Mouse (Mus musculus): ENCODE results near the gene Cd300c. TPM values are rescaled to one million over a fixed set of nuclear protein-coding genes. Genes with fewer than 3 reads are reported as not detected.
"Not testable (repeated sequence)": the region's sequence is repeated elsewhere in the genome, so short reads cannot be mapped to it uniquely, and the experiment has no call there.

The Cd300c gene
- polyA plus RNA-seq, 1 experiment from 2014 or later: 0.14 TPM

DNA sequence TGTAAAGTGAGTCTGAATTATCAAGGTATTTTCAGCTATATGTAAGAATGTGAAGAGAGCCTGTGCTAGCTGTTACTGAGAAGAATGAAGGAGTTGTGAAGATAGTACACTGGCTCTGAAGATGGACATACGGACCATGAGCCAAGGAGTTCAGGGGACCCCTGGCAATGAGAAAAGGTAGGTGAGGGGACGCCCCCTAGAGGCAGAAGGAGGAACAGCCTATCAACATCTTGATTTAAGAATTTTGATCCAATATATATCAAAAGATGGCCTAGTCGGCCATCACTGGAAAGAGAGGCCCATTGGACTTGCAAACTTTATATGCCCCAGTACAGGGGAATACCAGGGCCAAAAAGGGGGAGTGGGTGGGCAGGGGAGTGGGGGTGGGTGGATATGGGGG, 59.4 kb downstream of the Cd300c start:
- not testable (repeated sequence) for H3K4me1 ChIP-seq (ENCODE audit: control insufficient read depth, low read depth, low read length); H3K4me2 ChIP-seq (ENCODE audit: low read depth, low read length); ATAC-seq (ENCODE audit: low read depth); H3K27ac ChIP-seq (ENCODE audit: low read length); H3K36me3 ChIP-seq (ENCODE audit: control insufficient read depth, insufficient read depth); H3K27me3 ChIP-seq (ENCODE audit: control insufficient read depth, insufficient read depth, low read depth, low read length); H3K9ac ChIP-seq (ENCODE audit: low read depth, low read length); H3K4me3 ChIP-seq (ENCODE audit: low read depth, low read length); H3K9me3 ChIP-seq (replicated peaks; ENCODE audit: control insufficient read depth, low read length)
- WGBS (ENCODE audit: insufficient replicate concordance): 24% methylated on average over 3 of the region's 3 CpGs

DNA sequence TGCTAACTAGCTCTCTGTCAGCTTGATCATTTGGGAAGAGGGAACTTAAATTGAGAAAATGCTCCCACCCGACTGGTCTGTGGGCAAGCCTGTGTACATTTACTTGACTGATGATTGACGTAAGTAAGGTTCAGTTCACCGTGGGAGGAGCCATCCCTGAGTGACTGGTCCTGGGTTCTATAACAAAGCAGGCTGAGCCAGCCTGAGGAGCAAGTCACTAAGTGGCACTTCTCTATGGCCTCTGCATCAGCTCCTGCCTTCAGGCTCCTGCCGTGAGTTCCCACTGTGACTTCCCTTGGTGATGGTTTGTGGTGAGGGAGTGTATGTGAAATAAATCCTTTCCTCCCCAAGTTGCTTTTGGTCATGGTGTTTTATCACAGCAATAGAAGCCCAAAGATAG, 60.9 kb downstream of the Cd300c start:
- 29% methylated on average over 4 of the region's 4 CpGs for WGBS (ENCODE audit: insufficient replicate concordance)
- Histone ChIP-seq H3K9ac (ENCODE audit: low read depth, low read length) (no peak overlapping the region), H3K27ac (ENCODE audit: low read length) (0 out of 2 replicates have a peak overlapping the region, but pooled peaks have one; percentile 24), H3K4me3 (ENCODE audit: low read depth, low read length) (no peak overlapping the region), H3K4me1 (ENCODE audit: control insufficient read depth, low read depth, low read length) (no peaks in the 10 kb centered on the region), H3K4me2 (ENCODE audit: low read depth, low read length) (no peak overlapping the region), H3K36me3 (ENCODE audit: control insufficient read depth, insufficient read depth) (no peaks in the 10 kb centered on the region), H3K27me3 (ENCODE audit: control insufficient read depth, insufficient read depth, low read depth, low read length) (no peaks in the 10 kb centered on the region), H3K9me3 (replicated peaks; ENCODE audit: control insufficient read depth, low read length) (no peaks in the 10 kb centered on the region)
- no peak for ATAC-seq (ENCODE audit: low read depth)

DNA sequence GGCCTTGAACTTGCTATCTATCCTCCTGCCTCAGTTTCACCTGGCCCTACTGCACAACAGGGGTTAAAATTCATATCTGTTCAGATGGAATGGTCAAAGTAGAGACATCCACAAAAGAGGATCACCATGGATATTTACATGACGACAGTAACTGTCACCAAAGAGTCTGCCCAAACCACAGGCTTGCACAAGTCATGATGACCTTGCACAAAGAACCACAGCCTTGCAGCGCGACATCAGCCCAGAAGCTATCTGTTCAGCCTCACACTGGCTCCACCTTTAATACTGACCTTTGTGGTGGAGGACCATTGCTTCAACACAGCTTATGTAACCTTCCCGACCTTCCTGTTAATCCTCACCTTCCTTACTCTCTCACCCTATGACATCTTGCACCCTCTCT, 61.4 kb downstream of the Cd300c start:
- Histone ChIP-seq H3K9ac (ENCODE audit: low read depth, low read length) (no peak overlapping the region), H3K36me3 (ENCODE audit: control insufficient read depth, insufficient read depth) (no peaks in the 10 kb centered on the region), H3K4me2 (ENCODE audit: low read depth, low read length) (no peak overlapping the region), H3K9me3 (replicated peaks; ENCODE audit: control insufficient read depth, low read length) (no peaks in the 10 kb centered on the region), H3K27ac (ENCODE audit: low read length) (0 out of 2 replicates have a peak overlapping the region, but pooled peaks have one; percentile 24), H3K4me1 (ENCODE audit: control insufficient read depth, low read depth, low read length) (no peaks in the 10 kb centered on the region), H3K27me3 (ENCODE audit: control insufficient read depth, insufficient read depth, low read depth, low read length) (no peaks in the 10 kb centered on the region), H3K4me3 (ENCODE audit: low read depth, low read length) (no peak overlapping the region)
- peak; percentile 39; the same call in 1 of the 2 replicates for ATAC-seq (ENCODE audit: low read depth)
- 5% methylated on average over 4 of the region's 4 CpGs for WGBS (ENCODE audit: insufficient replicate concordance)

Other genes starting within 250 kb of the Cd300c start
- gene Dnaic2, start 241.7 kb downstream of the Cd300c start, polyA plus RNA-seq (2015; fragmentation: Nextera tagmentation; extraction: Ambion mirVana): 0.63 and 1.4 TPM in 2 replicates
- gene Kif19a, start 203.8 kb downstream of the Cd300c start, polyA plus RNA-seq (2015; fragmentation: Nextera tagmentation; extraction: Ambion mirVana): 0.09 and 0.17 TPM in 2 replicates
- not detected in 2 replicates for gene Btbd17, start 173.2 kb downstream of the Cd300c start, polyA plus RNA-seq (2015; fragmentation: Nextera tagmentation; extraction: Ambion mirVana)
- gene Gpr142, start 170.2 kb downstream of the Cd300c start, polyA plus RNA-seq (2015; fragmentation: Nextera tagmentation; extraction: Ambion mirVana): not detected in 2 replicates
- 19.5 and 20.2 TPM in 2 replicates for gene Gprc5c, start 118.0 kb downstream of the Cd300c start, polyA plus RNA-seq (2015; fragmentation: Nextera tagmentation; extraction: Ambion mirVana)
- 5.9 and 6.2 TPM in 2 replicates for gene Cd300a, start 79.1 kb downstream of the Cd300c start, polyA plus RNA-seq (2015; fragmentation: Nextera tagmentation; extraction: Ambion mirVana)
- gene Cd300lb, start 34.8 kb downstream of the Cd300c start, polyA plus RNA-seq (2015; fragmentation: Nextera tagmentation; extraction: Ambion mirVana): 1.5 and 1.9 TPM in 2 replicates
- 0.97 and 1.3 TPM in 2 replicates for gene Cd300ld, start 20.8 kb upstream of the Cd300c start, polyA plus RNA-seq (2015; fragmentation: Nextera tagmentation; extraction: Ambion mirVana)
- gene Cd300c2, start 32.7 kb upstream of the Cd300c start, polyA plus RNA-seq (2015; fragmentation: Nextera tagmentation; extraction: Ambion mirVana): 9.8 and 11.1 TPM in 2 replicates
- not detected in 2 replicates for gene Cd300ld2, start 47.0 kb upstream of the Cd300c start, polyA plus RNA-seq (2015; fragmentation: Nextera tagmentation; extraction: Ambion mirVana)
- not detected in 2 replicates for gene Cd300ld4, start 57.9 kb upstream of the Cd300c start, polyA plus RNA-seq (2015; fragmentation: Nextera tagmentation; extraction: Ambion mirVana)
- gene Cd300ld5, start 68.6 kb upstream of the Cd300c start, polyA plus RNA-seq (2015; fragmentation: Nextera tagmentation; extraction: Ambion mirVana): not detected in 2 replicates
- gene Cd300ld3, start 79.3 kb upstream of the Cd300c start, polyA plus RNA-seq (2015; fragmentation: Nextera tagmentation; extraction: Ambion mirVana): not detected in 2 replicates
- 0.46 and 0.79 TPM in 2 replicates for gene Cd300e, start 93.0 kb upstream of the Cd300c start, polyA plus RNA-seq (2015; fragmentation: Nextera tagmentation; extraction: Ambion mirVana)
- gene Rab37, start 122.3 kb upstream of the Cd300c start, polyA plus RNA-seq (2015; fragmentation: Nextera tagmentation; extraction: Ambion mirVana): 2.3 and 2.4 TPM in 2 replicates
- gene Cd300lf, start 164.8 kb upstream of the Cd300c start, polyA plus RNA-seq (2015; fragmentation: Nextera tagmentation; extraction: Ambion mirVana): 4.0 and 5.5 TPM in 2 replicates
- 78.8 and 88.7 TPM in 2 replicates for gene Slc9a3r1, start 194.2 kb upstream of the Cd300c start, polyA plus RNA-seq (2015; fragmentation: Nextera tagmentation; extraction: Ambion mirVana)
- gene Tmem104, start 218.3 kb upstream of the Cd300c start, polyA plus RNA-seq (2015; fragmentation: Nextera tagmentation; extraction: Ambion mirVana): 5.9 and 6.4 TPM in 2 replicates
- gene Nat9, start 218.7 kb upstream of the Cd300c start, polyA plus RNA-seq (2015; fragmentation: Nextera tagmentation; extraction: Ambion mirVana): 12.7 TPM in 2 replicates